ENCODE assay signal across 22 mouse cellular contexts in the genomic region with DNA sequence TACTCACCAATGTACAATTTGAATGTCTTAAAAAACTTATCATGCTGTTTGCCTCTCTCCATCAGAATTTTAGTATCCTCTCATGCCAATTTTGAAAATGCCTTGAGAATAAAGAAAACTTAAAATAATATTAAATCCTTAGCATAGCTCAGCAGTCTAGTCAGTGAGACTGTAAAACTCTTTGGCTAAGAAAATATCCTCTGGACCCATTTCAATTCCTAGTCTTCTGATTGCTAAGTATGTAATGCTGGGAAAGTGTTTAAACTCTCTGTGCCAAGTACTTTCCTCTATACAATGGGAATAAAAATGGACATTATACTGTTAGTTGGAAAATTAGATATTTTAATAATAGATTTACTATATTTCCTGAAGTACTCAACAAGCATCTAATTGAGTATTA.
"Had no signal": no experiment of that assay in that cellular context is flagged by ENCODE, and none has a peak within 500 bp of the region (broad histone marks: within the 10 kb centered on the region; RNA-seq: fewer than 3 reads in every experiment).

No protein-coding gene starts in this region.

- H3K4me3 ChIP-seq: layer of hippocampus, adult 2 months; limb, embryonic 12.5 days; liver, embryonic 12.5 days; liver, embryonic 15.5 days; lung, embryonic 15.5 days; megakaryocyte, embryonic 14.5 days; midbrain, embryonic 10.5 days; midbrain, embryonic 15.5 days; neural tube, embryonic 12.5 days had no signal

- H3K9me3 ChIP-seq: limb, embryonic 12.5 days; liver, embryonic 12.5 days; liver, embryonic 15.5 days; lung, embryonic 15.5 days; midbrain, embryonic 10.5 days; midbrain, embryonic 15.5 days; neural tube, embryonic 12.5 days had no signal

- ATAC-seq: liver, embryonic 12.5 days; midbrain, embryonic 15.5 days had no signal

- H3K4me2 ChIP-seq: limb, embryonic 12.5 days; liver, embryonic 12.5 days; liver, embryonic 15.5 days; lung, embryonic 15.5 days; midbrain, embryonic 15.5 days; neural tube, embryonic 12.5 days had no signal

- DNase-seq: kidney, adult 2 months; kidney, postnatal 25 days; layer of hippocampus, adult 9-11 months; liver; lung, adult 18-20 months; lung, postnatal 10 days; lung, postnatal 36 days; retina, postnatal 1 day; right cerebral cortex, postnatal 25 days; thymus, adult 2 months; thymus, postnatal 14 days; thymus, postnatal 4 days had no signal

- H3K27ac ChIP-seq: kidney, postnatal 0 days; layer of hippocampus, adult 2 months; limb, embryonic 12.5 days; liver, embryonic 12.5 days; liver, embryonic 15.5 days; lung, embryonic 15.5 days; midbrain, embryonic 10.5 days; midbrain, embryonic 15.5 days; neural tube, embryonic 12.5 days had no signal

- H3K9ac ChIP-seq: limb, embryonic 12.5 days; liver, embryonic 12.5 days; liver, embryonic 15.5 days; lung, embryonic 15.5 days; midbrain, embryonic 15.5 days; neural tube, embryonic 12.5 days had no signal

- H3K27me3 ChIP-seq: limb, embryonic 12.5 days; liver, embryonic 12.5 days; liver, embryonic 15.5 days; lung, embryonic 15.5 days; megakaryocyte, embryonic 14.5 days; midbrain, embryonic 15.5 days; neural tube, embryonic 12.5 days had no signal

- H3K4me1 ChIP-seq: limb, embryonic 12.5 days; liver, embryonic 12.5 days; liver, embryonic 15.5 days; lung, embryonic 15.5 days; megakaryocyte, embryonic 14.5 days; midbrain, embryonic 10.5 days; midbrain, embryonic 15.5 days; neural tube, embryonic 12.5 days had no signal

- H3K36me3 ChIP-seq: limb, embryonic 12.5 days; liver, embryonic 12.5 days; liver, embryonic 15.5 days; lung, embryonic 15.5 days; midbrain, embryonic 10.5 days; midbrain, embryonic 15.5 days; neural tube, embryonic 12.5 days had no signal
